Mouse (Mus musculus) left cerebral cortex, adult 11 months (tissue): ENCODE results near the gene Stum.
"Not testable (repeated sequence)": the region's sequence is repeated elsewhere in the genome, so short reads cannot be mapped to it uniquely, and the experiment has no call there.

Source experiments
- DNase-seq: peaks from one replicate; pipeline ENCODE4 v3.0.0; 2022; ENCODE audit warnings: low spot score

Gene Stum

DNA sequence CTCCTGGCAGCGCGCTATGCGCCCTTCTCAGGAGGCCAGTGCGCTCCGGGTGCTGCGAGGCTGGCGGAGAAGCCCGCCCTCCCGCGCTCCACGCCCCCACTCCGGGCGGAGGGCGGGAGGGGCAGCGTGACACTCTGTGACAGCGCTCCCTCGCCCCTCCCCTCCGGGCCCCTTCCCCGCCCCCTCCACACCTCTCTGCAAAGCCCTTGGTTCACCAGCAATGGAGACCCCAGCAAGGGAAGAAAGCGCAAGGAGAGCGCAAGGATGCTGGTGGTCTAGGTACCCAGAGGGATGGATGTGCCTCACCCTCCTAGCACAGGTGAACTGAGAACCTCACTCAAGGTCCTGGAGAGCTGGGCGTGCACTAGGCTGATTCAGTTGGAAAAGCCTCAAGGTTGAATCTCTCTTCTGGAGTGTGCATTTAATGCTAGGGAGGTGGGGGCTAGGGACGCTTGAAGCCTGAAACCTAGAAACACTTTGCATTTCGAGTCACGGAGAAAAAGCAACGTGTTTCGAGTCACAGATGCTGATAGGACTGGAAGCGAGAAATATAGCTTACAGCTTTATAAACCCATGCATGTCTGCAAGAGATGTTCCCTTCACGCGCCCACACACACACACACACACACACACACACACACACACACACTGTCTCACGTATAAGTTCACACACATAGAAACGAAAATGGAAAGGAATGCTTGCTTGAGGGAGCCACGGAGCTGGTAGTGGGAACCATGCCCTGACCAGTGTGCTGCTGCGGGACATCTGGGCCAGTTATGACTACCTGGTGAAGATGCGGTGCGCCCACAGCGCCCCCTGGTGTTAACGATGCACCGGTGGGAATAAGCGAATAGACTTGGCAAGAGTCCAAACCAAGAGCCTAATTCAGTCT, at the start of gene Stum:
Gene Stum (minus strand): TSS at position 106 of the 893 bp plus-strand sequence.
- DNase-seq = peak; percentile 66

- DNase-seq = no peak
These were observed 49.4 kb upstream of the Stum start for GRCm38 (mm10) chr1:180532671-180533070.

GRCm38 (mm10) chr1:180530457-180531263, 47.4 kb upstream of the Stum start:
- no peak for DNase-seq

DNA sequence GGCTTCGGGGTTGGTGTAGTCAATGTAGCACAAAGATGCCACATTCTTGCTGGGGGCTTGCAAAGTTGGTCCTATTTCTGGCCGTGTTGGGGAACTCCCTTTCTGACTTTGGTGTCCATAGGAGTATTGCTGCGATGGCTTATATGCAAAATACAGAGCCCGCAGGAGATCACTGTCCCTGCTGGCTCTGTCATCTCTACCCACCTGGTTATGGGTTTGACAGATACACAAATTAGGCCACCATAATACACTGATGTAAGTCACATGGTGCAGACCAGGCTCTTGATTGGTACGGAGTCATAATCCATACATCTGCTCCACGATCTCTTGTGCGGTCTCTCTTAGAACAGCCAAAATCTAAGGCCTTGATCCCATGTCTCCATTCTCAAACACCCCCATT, 46.5 kb upstream of the Stum start:
- DNase-seq = no peak

DNA sequence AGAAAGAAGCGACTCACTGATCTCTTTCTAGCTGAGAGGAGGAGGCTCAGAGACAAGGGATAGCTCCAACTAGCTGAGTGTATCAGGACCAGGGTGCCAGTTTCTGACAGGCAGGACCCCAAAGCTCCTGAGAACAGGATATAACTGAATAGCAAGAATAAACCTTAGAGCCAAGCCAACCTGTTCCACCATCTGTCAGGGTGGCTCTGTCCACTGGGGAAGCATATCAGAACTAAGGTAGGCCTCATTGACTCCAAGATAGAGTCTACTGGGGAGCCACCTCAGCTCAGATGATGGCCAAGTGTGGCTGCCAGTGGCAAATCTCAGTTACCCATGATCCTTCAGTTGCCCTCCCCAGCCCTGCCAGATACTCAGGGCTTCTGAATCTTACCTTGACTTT, 42.0 kb upstream of the Stum start:
- no peak for DNase-seq

GRCm38 (mm10) chr1:180523320-180523719, 40.0 kb upstream of the Stum start:
- DNase-seq = no peak

DNA sequence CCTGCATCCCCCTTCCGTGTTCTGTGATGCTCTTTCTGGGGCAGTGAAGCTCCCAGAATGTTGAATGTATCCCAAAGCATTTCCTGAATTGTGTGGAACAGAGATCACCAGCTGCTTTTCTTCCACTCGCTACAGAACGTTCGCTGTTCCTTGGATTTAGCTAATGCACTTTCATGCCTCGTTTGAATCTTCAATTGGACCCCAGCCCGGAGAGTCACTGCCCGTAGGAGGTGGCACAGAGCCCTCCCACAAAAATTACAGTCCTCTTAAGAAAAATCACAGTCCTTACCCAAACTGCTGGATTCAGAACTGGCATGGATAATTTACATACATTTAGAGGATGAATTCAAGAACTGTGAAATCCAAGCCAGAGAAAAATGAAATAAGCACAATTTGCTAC, 36.9 kb upstream of the Stum start:
- peak; percentile 70 for DNase-seq

GRCm38 (mm10) chr1:180519520-180519919, 36.2 kb upstream of the Stum start:
- DNase-seq = no peak

GRCm38 (mm10) chr1:180518899-180519298, 35.6 kb upstream of the Stum start:
- DNase-seq = not testable (repeated sequence)

- no peak for DNase-seq
These were observed 35.1 kb upstream of the Stum start for GRCm38 (mm10) chr1:180518412-180518811.

DNA sequence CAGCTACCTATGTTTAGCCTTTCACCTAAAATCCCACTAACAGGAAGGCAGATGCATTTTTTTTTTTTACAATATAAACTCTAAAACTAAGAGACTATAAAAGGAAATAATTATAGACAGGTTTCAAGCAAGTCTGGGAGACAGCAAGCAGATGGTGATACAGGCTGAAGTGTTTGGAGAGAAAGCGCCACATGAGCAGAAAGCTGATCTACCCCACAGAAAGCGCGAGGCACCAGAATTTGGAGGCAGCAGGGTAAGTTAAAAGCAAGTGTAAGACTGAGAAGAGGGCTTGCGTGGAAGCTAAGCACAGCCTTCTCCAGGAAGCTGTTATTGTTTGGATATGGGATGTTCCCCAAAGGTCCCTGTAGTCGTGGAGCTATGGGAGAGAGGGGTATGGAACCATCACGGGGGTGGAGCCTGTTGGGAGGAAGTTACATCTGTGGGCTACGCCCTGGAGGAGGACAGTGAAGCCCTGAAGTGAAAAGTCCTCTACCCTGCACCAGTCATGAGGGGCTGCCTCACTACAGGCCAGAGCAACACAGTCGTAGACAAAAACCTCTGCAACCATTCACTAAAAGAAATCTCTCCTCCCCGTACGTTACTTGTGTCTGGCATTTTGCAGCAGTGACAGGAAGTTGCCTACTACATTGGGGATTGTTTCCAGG, 34.2 kb upstream of the Stum start:
- DNase-seq = no peak

- DNase-seq = no peak
These were observed 30.8 kb upstream of the Stum start for GRCm38 (mm10) chr1:180514077-180514476.

DNA sequence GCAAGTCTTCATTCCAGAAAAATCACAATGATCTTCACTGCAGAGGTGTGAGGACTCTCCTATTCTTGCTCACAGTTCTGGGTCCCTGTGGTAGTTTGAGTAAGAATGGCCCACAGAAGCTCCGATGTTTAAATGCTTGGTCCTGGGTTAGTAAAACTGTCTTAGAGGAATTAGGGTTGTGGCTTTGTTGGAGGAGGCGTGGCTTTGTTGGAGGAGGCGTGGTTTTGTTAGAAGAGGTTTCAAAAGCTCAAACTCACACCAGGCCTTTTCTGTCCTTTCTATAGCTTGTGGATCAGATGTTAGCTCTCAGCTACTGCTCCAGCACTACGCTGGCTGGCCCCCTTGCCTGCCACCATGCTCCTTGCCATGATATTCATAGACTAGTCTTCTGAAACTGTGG, 27.6 kb upstream of the Stum start:
- no peak for DNase-seq

DNA sequence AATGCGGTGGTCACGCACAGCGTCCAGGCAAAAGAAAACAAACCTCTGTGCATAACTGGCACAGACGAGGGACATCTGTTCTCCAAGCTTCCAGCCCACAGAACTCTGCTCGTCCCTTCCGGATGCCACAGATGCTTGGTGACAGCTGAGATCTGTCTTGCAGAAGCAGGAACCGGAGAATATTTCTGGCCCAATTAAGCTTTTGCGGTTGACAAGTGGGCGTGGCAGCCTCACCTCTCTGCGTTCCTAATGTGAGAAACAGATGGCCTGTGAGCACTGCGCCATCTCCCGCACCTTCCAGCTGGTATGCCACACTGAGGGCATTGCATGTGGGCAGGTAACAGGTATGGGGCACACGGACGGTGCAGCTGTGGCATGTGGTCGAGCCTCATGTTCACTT, 27.1 kb upstream of the Stum start:
- DNase-seq = peak; percentile 43

GRCm38 (mm10) chr1:180508662-180509061, 25.4 kb upstream of the Stum start:
- DNase-seq = no peak

DNA sequence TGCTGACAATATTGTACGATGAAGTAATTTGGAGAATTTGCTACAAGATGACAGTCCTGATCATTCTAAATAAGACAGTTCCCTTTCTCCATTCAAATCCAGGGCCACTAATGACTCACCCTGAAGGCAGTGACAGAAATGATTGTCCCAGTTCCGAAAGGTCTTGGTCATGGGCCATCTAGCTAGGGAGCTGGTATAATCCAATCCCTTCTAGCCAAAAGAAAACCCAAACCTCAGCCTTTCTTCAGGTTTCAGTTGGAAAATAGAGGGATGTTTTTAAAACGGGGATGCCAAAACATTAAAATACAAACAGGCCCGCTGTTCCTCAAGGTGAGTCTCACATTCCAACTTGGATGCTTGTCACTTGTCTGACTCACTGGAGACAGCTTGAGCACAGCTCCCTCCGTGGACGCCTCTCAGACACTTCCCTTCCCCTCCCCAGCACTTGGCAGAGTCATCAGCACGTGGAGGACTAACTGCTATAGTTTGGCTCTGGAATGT, 24.0 kb upstream of the Stum start:
- DNase-seq = peak; percentile 62

DNA sequence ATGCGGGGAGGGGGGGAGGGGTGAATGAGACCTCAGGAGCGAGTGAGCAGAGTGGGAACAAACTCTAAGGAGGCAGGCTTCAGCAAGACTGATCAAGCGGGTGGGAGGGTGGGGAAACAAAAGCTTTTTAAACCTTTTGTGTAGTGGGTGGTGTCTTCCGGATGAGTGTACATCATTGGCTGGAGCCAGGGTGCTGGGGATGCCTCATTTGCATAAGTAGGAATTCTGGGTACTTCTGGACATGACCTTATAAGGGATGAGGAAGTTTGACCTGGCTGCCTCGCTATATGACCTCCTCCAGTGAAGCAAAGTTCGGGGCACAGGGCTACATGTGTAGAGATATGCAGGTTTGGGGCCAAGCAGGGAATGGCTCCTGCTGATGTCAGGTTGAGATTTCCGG, 23.0 kb upstream of the Stum start:
- DNase-seq = no peak

DNA sequence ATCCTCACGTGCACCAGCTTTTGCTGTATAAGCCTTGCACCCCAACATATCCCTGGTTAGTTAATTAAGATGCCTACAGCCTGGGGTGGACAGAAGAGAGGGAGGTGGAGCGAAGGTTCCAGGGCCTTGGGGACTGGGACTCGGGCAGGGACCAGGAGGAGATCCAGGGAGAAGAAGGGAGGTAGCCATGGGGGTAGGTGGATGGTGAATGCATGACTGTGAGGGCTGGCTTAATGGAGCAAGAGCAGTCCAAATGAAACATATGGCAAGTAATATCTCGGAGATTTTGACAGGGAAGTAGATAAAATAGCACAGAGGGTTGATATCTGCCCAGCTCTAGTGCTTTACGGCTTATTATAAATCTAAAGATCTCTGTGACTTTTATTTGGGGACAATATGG, 21.6 kb upstream of the Stum start:
- no peak for DNase-seq

GRCm38 (mm10) chr1:180503484-180503883, 20.2 kb upstream of the Stum start:
- no peak for DNase-seq

GRCm38 (mm10) chr1:180502566-180502965, 19.3 kb upstream of the Stum start:
- DNase-seq = no peak

DNA sequence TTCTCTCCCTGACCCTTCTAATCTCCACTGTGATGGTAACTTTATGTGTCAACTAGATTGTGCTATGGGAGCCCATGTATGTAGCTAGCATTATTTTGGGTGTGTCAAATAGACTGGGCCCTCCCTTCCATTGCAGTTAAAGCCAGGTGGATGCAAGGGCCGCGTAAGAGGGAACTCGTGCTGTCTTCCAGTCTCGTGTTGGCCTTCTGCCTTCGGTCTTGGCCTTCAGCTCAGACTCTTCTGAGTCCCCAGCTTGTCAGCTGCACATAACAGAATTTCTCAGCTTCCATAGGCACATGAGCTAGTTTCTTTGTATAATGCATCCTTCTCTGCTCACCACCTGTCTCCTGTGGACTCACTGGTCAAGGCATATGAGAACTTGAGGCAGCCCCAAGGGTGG, 17.3 kb upstream of the Stum start:
- DNase-seq = no peak

DNA sequence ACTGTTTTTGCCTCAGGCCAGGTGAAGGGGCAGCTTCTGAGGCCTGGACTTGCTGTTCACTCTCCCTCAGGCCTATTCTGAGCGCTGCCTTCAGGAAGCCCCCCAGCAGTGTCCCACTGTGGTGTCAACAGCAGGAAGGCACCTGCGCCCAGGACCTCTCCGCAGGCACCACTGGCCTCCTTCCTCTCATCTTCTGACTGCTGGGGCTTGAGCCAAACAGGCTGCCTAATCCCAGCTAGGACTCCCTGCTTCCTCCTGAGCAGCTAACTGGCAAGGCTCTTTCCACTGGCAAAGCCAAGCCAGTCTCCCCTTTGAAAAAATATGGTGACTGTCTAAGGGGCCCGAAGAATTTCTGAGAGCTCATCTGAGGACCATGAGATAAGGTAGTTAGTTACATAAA, 16.9 kb upstream of the Stum start:
- no peak for DNase-seq
